Mouse (Mus musculus) kidney, postnatal 0 days (tissue): ENCODE measurements around the gene 4930524J08Rik. TPM values are rescaled to one million over a fixed set of nuclear protein-coding genes. Genes with fewer than 3 reads are reported as not detected.

Source experiments
- ATAC-seq: fragments of 200-750 bp; cut with Nextera tagmentation; replicated peaks from 2 replicates; pipeline ENCODE4 v1.8.0; 2017; ENCODE audit warnings: low read depth, moderate number of reproducible peaks, moderate TSS enrichment, moderate library complexity; ENCODE audit not compliant: low FRiP score
- DNase-seq: peaks from one replicate; pipeline ENCODE4 v3.0.0-alpha.2; 2016; ENCODE audit warnings: low spot score
- H3K27ac ChIP-seq: fragments of 300-500 bp; sonication (generic); 2 replicates; pipeline ENCODE4 v1.5.1; 2014; ENCODE audit warnings: mild to moderate bottlenecking
- H3K27me3 ChIP-seq: fragments of 300-500 bp; sonication (generic); 2 replicates; pipeline ENCODE4 v1.6.1; 2014; ENCODE audit warnings: low read length, mixed read lengths; ENCODE audit not compliant: insufficient read depth
- H3K36me3 ChIP-seq: fragments of 300-500 bp; sonication (generic); 2 replicates; pipeline ENCODE4 v1.6.1; 2014; ENCODE audit warnings: low read length, mixed read lengths; ENCODE audit not compliant: insufficient read depth
- H3K4me1 ChIP-seq: fragments of 300-500 bp; sonication (generic); replicated peaks from 2 replicates; pipeline ENCODE4 v1.6.1; 2014; ENCODE audit warnings: antibody characterized with exemption, low read length, mixed read lengths; ENCODE audit not compliant: insufficient read depth
- H3K4me2 ChIP-seq: fragments of 300-500 bp; sonication (generic); 2 replicates; pipeline ENCODE4 v1.6.1; 2014; ENCODE audit warnings: mild to moderate bottlenecking, low read length, moderate library complexity, mixed read lengths
- H3K4me3 ChIP-seq: fragments of 300-500 bp; sonication (generic); replicated peaks from 2 replicates; pipeline ENCODE4 v1.5.1; 2014; ENCODE audit warnings: low read depth, low read length
- H3K9ac ChIP-seq: fragments of 300-500 bp; sonication (generic); 2 replicates; pipeline ENCODE4 v1.6.1; 2014; ENCODE audit warnings: low read depth, low read length
- H3K9me3 ChIP-seq: fragments of 300-500 bp; sonication (generic); replicated peaks from 2 replicates; pipeline ENCODE4 v1.6.1; 2016; ENCODE audit warnings: low read length, inconsistent platforms, mixed read lengths
- CTCF ChIP-seq: IDR thresholded peaks from 2 replicates; pipeline ENCODE4 v1.5.1; 2016; ENCODE audit warnings: antibody characterized with exemption, low read depth, mild to moderate bottlenecking, moderate library complexity
- WGBS: fragments of 180-500 bp; shearing (Covaris S2); extraction: QIAGEN DNeasy Blood & Tissue Kit; methylation state at CpG from one replicate; pipeline ENCODE4 v1.1.7; 2014; 5-methylcytosine and 5-hydroxymethylcytosine counted together
- polyA plus RNA-seq: library from polyadenylated mRNA; unstranded; fragments of >200 nt; fragmentation: Nextera tagmentation; extraction: Ambion mirVana; gene quantifications from 2 replicates; pipeline ENCODE4 v1.2.1, GENCODE M21; 2015

4930524J08Rik gene
- polyA plus RNA-seq, 1 experiment from 2014 or later = 4.5 TPM

DNA sequence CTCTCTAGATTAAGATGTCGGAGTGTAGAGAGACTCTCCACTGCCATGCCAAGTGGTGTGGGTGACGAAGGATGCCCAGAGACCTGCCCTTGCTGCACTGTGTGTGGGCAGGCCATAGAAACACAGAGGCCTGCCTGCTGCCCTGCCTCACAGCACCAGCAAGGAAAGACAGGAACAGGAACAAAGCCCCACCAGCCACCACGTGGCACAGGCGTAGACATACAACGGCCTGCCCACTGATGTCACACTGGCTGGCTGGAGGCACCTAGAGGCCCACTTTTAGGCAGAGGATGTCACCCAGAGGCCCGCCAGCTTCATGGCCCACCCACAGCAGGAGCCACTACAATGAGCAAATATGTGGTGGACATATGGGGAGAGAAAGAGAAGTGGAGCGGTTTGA lies 21.2 kb downstream of the 4930524J08Rik start:
- Histone ChIP-seq H3K4me1 (no peaks in the 10 kb centered on the region), H3K27me3 (no peaks in the 10 kb centered on the region), H3K9me3 (no peaks in the 10 kb centered on the region), H3K27ac (no peak overlapping the region), H3K9ac (no peak overlapping the region), H3K36me3 (no peaks in the 10 kb centered on the region), H3K4me3 (no peak overlapping the region), H3K4me2 (no peak overlapping the region)
- DNase-seq = no peak
- 82% methylated on average over 7 of the region's 7 CpGs for WGBS
- no peak for ATAC-seq
- no peak for TF ChIP-seq CTCF

DNA sequence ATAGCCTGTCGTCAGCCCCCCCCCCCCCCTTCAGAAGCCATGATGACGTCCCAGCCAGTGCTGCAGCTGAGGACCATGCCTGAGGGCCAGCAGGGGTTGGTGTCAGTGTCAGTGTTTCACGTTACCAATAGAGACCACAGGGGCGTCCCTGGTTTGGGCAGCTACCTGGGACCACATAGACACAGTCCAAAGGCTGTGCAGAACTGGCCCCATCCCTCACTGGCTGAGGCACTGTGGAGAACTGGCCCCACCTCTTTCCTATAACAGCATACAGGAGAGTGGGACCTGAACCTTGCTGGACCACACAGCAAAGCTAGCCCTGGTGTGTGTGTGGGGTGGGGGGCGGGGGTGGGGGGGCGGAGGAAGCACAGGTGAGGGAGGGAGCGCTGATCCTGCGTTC lies 21.6 kb downstream of the 4930524J08Rik start:
- H3K36me3 ChIP-seq = no peaks in the 10 kb centered on the region
- H3K27ac ChIP-seq = no peak overlapping the region
- WGBS = 46% methylated on average over 8 of the region's 8 CpGs
- H3K4me1 ChIP-seq = no peaks in the 10 kb centered on the region
- no peak overlapping the region for H3K4me2 ChIP-seq
- H3K9me3 ChIP-seq = no peaks in the 10 kb centered on the region
- no peaks in the 10 kb centered on the region for H3K27me3 ChIP-seq
- no peak for TF ChIP-seq CTCF
- H3K9ac ChIP-seq = no peak overlapping the region
- ATAC-seq (no peak), DNase-seq (no peak)
- H3K4me3 ChIP-seq = no peak overlapping the region

DNA sequence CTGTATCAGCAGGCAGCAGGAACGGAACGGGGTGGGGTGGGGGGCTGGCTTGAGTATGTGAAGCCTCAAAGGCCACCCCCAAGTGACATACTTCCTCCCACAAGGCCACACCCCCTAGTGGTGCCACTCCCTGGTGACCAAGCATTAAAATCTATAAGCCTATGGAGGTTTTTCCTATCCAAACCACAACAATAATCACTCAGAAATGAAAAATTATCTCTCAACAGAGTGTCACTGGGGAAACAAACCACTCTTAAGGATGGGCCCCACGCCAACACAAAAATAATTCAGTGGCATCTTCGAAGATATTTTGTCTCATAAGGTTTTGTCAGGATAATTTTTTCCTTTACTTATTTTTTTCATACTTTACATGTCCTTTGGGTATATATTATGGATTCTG lies 25.0 kb downstream of the 4930524J08Rik start:
- Histone ChIP-seq H3K27ac (no peak overlapping the region), H3K4me3 (no peak overlapping the region), H3K4me2 (no peak overlapping the region), H3K9me3 (no peaks in the 10 kb centered on the region), H3K9ac (no peak overlapping the region), H3K27me3 (no peaks in the 10 kb centered on the region), H3K4me1 (no peaks in the 10 kb centered on the region), H3K36me3 (no peaks in the 10 kb centered on the region)
- WGBS = 77% methylated on average over 4 of the region's 4 CpGs
- ATAC-seq (no peak), DNase-seq (no peak)
- TF ChIP-seq CTCF = no peak

DNA sequence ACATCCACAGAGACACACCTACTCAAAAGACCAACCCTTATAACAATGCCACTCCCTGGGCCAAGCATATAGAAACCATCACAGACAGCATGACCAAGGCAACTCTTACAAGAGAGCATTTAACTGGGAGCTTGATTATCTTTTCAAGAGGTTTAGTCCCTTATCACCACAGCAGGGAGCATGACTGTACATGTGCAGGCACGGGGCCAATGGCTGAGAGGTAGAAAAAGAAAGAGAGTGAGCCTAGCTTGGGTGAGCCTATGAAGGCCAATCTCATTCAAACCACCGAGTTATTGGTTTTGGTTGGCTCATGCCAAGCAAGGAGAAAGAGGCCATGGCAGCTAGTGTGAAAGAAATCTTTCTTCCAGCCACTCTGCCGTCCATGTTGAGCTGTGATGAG lies 26.6 kb downstream of the 4930524J08Rik start:
- Histone ChIP-seq H3K9ac (no peak overlapping the region), H3K27ac (no peak overlapping the region), H3K27me3 (no peaks in the 10 kb centered on the region), H3K4me2 (no peak overlapping the region), H3K4me3 (no peak overlapping the region), H3K36me3 (no peaks in the 10 kb centered on the region), H3K4me1 (no peaks in the 10 kb centered on the region), H3K9me3 (no peaks in the 10 kb centered on the region)
- WGBS = 78% methylated on average over 3 of the region's 3 CpGs
- ATAC-seq (no peak), DNase-seq (no peak)
- TF ChIP-seq CTCF = no peak

DNA sequence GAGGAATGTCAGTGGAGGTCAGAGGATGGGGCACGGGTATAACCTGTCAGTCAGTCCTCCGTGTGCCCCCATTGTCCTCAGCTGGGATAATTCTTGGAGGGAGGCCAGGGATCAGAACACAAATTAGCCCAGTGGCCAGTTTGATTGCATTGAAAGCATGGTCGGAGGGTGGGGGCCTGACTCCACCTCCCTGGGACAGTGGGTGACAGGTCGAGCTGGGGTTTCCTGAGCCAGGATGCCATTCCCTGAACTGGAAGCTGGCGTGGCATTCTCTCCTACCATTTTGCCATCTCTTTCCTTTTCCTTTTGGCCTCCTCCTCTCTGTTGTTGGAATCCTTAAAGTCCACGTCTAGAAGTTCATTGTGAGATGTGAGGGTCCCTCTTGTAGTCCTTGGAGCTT lies 27.0 kb downstream of the 4930524J08Rik start:
- 79% methylated on average over 6 of the region's 6 CpGs for WGBS
- Histone ChIP-seq H3K36me3 (no peaks in the 10 kb centered on the region), H3K27ac (no peak overlapping the region), H3K9me3 (no peaks in the 10 kb centered on the region), H3K9ac (no peak overlapping the region), H3K4me2 (no peak overlapping the region), H3K4me3 (no peak overlapping the region), H3K27me3 (no peaks in the 10 kb centered on the region), H3K4me1 (no peaks in the 10 kb centered on the region)
- TF ChIP-seq CTCF = no peak
- DNase-seq = no peak
- ATAC-seq = no peak

DNA sequence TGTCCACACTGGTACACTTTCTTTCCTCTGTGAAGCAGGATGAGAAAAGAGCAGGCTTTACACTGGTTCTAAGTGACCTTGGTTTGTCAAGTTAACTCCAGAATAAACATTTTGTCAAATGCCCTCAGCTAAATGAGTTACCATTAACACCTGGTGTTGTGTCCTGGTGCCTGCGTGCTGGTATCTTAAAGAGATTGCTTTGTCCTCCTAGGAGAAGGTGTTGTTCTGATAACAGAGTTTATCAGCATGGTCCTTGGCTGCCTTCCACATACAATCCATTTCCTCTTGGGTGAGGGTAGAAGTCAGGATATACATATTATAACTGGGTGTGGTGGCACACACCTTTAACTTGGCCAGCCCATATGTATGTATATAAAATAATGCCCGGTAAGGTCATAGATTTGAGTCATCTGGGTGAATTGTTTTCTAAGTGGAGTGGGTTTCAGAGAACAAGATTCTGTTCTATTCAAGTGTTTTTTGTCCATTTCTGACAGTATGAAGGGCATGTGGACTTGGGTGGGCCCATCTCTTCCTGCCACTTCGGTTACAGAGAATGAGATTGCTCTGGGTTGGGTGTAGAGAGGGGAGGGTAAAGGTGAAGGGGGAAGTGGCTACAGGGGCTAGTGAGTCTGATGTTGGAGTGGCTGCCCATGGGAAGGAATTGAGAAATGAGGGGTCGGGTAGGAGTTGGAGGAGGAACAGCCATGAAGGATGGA lies 27.6 kb downstream of the 4930524J08Rik start:
- Histone ChIP-seq H3K27me3 (no peaks in the 10 kb centered on the region), H3K4me2 (no peak overlapping the region), H3K4me1 (no peaks in the 10 kb centered on the region), H3K36me3 (no peaks in the 10 kb centered on the region), H3K4me3 (no peak overlapping the region), H3K9ac (no peak overlapping the region), H3K9me3 (no peaks in the 10 kb centered on the region), H3K27ac (no peak overlapping the region)
- 90% methylated on average over 4 of the region's 4 CpGs for WGBS
- ATAC-seq = no peak
- TF ChIP-seq CTCF = no peak
- DNase-seq = no peak

DNA sequence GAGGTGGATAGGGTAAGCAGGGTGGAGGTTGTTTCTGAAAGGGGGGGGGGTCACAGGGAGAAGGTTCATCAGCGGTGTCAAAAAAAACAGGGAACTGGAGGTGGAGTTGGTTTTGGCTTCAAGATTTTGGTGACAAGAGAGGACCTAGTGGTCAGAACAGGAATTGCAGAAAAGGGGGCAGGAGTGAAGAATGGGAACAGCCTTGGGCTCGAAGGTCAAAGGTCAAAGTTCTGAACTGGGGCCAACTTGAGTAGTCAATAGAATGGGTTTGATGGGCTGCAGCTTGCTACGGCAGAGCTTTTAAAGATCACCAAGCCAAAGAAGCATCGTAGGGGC lies 28.1 kb downstream of the 4930524J08Rik start:
- H3K4me3 ChIP-seq = no peak overlapping the region
- no peak overlapping the region for H3K9ac ChIP-seq
- no peaks in the 10 kb centered on the region for H3K36me3 ChIP-seq
- H3K4me2 ChIP-seq = no peak overlapping the region
- no peaks in the 10 kb centered on the region for H3K4me1 ChIP-seq
- H3K27me3 ChIP-seq = no peaks in the 10 kb centered on the region
- TF ChIP-seq CTCF = peak; percentile 24; the same call in 1 of the 2 replicates
- WGBS = 83% methylated on average over 4 of the region's 4 CpGs
- no peak overlapping the region for H3K27ac ChIP-seq
- DNase-seq (no peak), ATAC-seq (no peak)
- H3K9me3 ChIP-seq = no peaks in the 10 kb centered on the region
